In the genomic region with DNA sequence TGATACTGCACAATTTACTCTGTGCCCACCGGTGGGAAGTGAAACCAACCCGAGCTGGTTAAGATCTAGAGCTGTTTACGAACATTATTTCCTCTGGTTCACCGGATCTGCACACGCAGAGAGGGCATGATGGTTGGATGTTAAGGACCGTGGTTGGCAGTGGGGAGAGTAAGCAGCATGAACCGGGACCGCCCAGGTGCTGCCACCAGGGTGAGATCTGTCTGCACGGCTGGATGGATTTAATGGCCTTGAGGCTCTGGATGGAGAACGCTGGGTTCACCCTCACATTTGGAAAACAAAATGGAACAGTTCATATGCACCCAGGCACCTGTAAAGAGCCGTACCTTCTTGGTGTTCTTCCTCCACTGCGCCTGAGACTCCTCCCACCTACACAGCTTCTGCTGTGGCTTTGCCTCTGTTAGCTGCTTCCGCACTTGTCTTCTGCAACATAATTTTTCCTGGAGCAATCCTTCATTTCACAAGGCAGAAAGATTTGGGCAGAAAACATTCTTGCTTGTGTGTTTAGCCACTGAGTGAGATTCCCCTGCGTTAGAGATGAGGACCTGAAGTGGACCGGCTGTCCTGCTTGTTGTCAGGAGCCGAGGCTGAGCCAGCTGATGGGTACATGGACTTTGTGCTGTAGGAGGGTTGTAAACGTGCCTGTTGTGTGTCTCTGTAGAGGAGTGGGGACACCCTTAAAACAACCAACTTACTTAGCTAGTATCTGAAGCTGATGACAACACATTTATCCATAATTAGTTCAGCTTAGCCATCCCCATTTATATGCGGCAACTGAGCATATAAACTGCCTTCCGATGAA, we compare ENCODE assay signal across 10 mouse cellular contexts. TPM values are rescaled to one million over a fixed set of nuclear protein-coding genes. Genes with fewer than 3 reads are reported as not detected.
DNase-seq lines count a peak whose midpoint lies in the region; ATAC-seq and TF ChIP-seq lines count a peak whose summit lies in the region.
"Had no signal": no experiment of that assay in that cellular context is flagged by ENCODE, and none has a peak within 500 bp of the region (broad histone marks: within the 10 kb centered on the region; RNA-seq: fewer than 3 reads in every experiment).

No protein-coding gene starts in this region.

- no peaks in the 10 kb centered on the region for H3K27me3 ChIP-seq in kidney, postnatal 0 days (ENCODE audit: insufficient read depth, low read length)
- H3K27me3 ChIP-seq in splenic B cell, adult 2 months (ENCODE audit: control insufficient read depth, insufficient read depth, low read length, poor library complexity, severe bottlenecking) = no peaks in the 10 kb centered on the region

- no peaks in the 10 kb centered on the region; the same call in 1 of the 2 replicates for H3K4me1 ChIP-seq in kidney, postnatal 0 days (replicated peaks; ENCODE audit: insufficient read depth, low read length)

- H3K9ac ChIP-seq in kidney, postnatal 0 days (ENCODE audit: low read depth, low read length) = no peak overlapping the region

- intact Hi-C loops in left cerebral cortex, postnatal 25 days (cut with DNase I) = no loop called here

- H3K4me2 ChIP-seq in kidney, postnatal 0 days (ENCODE audit: low read length) = peak overlapping the region; percentile 31
- H3K4me2 ChIP-seq: heart, embryonic 11.5 days had no signal

- H3K4me3 ChIP-seq in kidney, postnatal 0 days (replicated peaks; ENCODE audit: low read depth, low read length) = 0 out of 2 replicates have a peak overlapping the region, but pooled peaks have one; percentile 7
- H3K4me3 ChIP-seq: erythroblast, embryonic 14.5 days had no signal

- ATAC-seq in kidney, postnatal 0 days (replicated peaks; ENCODE audit: low FRiP score, low read depth) = peak; percentile 79; the same call in 1 of the 2 replicates

- peak; percentile 24; the same call in 1 of the 2 replicates for TF ChIP-seq CTCF in kidney, postnatal 0 days (IDR thresholded peaks at IDR 0.05; ENCODE audit: low read depth)

- DNase-seq in left cerebral cortex, postnatal 25 days (ENCODE audit: low spot score in 2 of 2) = peak; percentile 35 to 50
- DNase-seq in left cerebral cortex, adult 11 months (ENCODE audit: low spot score) = no peak
- peak; percentile 71 for DNase-seq in ZHBTc4 (ENCODE audit: low read depth, low spot score)
- peak; percentile 64 for DNase-seq in kidney, postnatal 0 days (ENCODE audit: low spot score)
- DNase-seq in splenic B cell, adult 2 months (ENCODE audit: low read depth, low spot score) = peak; percentile 78
- no peak for DNase-seq in embryo, embryonic 11 days
- no peak for DNase-seq in adrenal gland, postnatal 14 days
- DNase-seq in MN1 (ENCODE audit: low spot score) = no peak

- H3K36me3 ChIP-seq in kidney, postnatal 0 days (ENCODE audit: insufficient read depth, low read length) = 0 out of 2 replicates have a peak, but pooled peaks cover 4% of the 10 kb centered on the region
- H3K36me3 ChIP-seq in splenic B cell, adult 2 months (ENCODE audit: control insufficient read depth, insufficient read depth, low read length, poor library complexity, severe bottlenecking) = peaks cover 3% of the 10 kb centered on the region; the same call in 1 of the 2 replicates

- whole genome bisulfite sequencing in kidney, postnatal 0 days = 41% methylated on average over 19 of the region's 19 CpGs

- H3K9me3 ChIP-seq in kidney, postnatal 0 days (replicated peaks; ENCODE audit: low read length) = no peaks in the 10 kb centered on the region

- 0 out of 2 replicates have a peak overlapping the region, but pooled peaks have one; percentile 14 for H3K27ac ChIP-seq in kidney, postnatal 0 days

RNA-seq across cellular contexts. Expression of a gene that starts 8.5 kb away (rescaled TPM):
- total RNA-seq in left cerebral cortex, postnatal 25 days (2021) = 10 to 100 TPM; 22.2 to 23.0 TPM
- 5.7 and 6.0 TPM in 2 replicates for polyA plus RNA-seq in kidney, postnatal 0 days (2015; fragmentation: Nextera tagmentation; extraction: Ambion mirVana)
- total RNA-seq in adrenal gland, postnatal 14 days (2021) = 22.1 and 24.7 TPM in 2 replicates

RNA-seq across cellular contexts. Expression of a gene that starts 12.8 kb away (rescaled TPM):
- total RNA-seq in left cerebral cortex, postnatal 25 days (2021) = under 1 TPM; 0.32 to 0.48 TPM
- polyA plus RNA-seq in kidney, postnatal 0 days (2015; fragmentation: Nextera tagmentation; extraction: Ambion mirVana) = 3.7 and 4.3 TPM in 2 replicates
- 0.52 TPM in 1 of 2 replicates, not detected in the other for total RNA-seq in adrenal gland, postnatal 14 days (2021)
- polyA plus RNA-seq: erythroblast, embryonic 14.5 days had no signal

RNA-seq across cellular contexts. Expression of a gene that starts 57.1 kb away (rescaled TPM):
- total RNA-seq in left cerebral cortex, postnatal 25 days (2021) = 10 to 100 TPM; 46.3 to 49.2 TPM
- polyA plus RNA-seq in kidney, postnatal 0 days (2015; fragmentation: Nextera tagmentation; extraction: Ambion mirVana) = 132 and 139 TPM in 2 replicates
- 143 and 152 TPM in 2 replicates for total RNA-seq in adrenal gland, postnatal 14 days (2021)

Comparison
In these comparisons a context has a peak if more than half of its experiments do, and no peak if none do; other contexts are left out.
1. DNase-seq: peak in left cerebral cortex, postnatal 25 days (2 of 2), ZHBTc4 (single experiment), kidney, postnatal 0 days (single experiment) and splenic B cell, adult 2 months (single experiment); none in left cerebral cortex, adult 11 months (single experiment), embryo, embryonic 11 days (single experiment), adrenal gland, postnatal 14 days (single experiment) and MN1 (single experiment).